Comparison of ENCODE assay signal across 11 mouse cellular contexts in the genomic region with DNA sequence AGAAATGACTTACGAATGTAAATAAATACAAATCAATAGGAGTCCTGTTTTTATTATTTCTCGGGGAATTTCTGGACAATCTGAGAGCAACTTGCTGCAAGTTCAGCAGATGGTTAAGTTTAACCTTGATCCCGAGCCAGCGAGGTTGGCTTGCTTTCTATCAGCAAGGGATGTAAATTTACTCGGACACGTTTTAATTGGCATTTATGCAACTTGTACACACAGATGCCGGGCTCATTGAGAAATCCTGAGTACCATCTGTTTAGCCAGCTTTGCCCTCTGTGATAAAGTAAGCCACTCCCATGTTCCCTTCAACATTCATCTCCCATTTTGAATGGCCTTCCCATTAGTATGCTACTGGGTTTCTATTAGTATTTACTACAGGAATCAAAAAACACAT.
A peak's percentile ranks its signal among the peaks of the same experiment; 100 is the strongest.
DNase-seq lines count a peak whose midpoint lies in the region; ATAC-seq lines count a peak whose summit lies in the region.
"Had no signal": no experiment of that assay in that cellular context is flagged by ENCODE, and none has a peak within 500 bp of the region (broad histone marks: within the 10 kb centered on the region; RNA-seq: fewer than 3 reads in every experiment).

No protein-coding gene starts in this region.

- H3K9ac ChIP-seq in neural tube, embryonic 11.5 days (ENCODE audit: low read length), result no peak overlapping the region
- H3K9ac ChIP-seq in hindbrain, embryonic 16.5 days (ENCODE audit: low read depth, low read length), result no peak overlapping the region
- no peak overlapping the region for H3K9ac ChIP-seq in neural tube, embryonic 14.5 days (replicated peaks; ENCODE audit: low read depth, low read length)
- H3K9ac ChIP-seq: liver, embryonic 14.5 days had no signal

- no peaks in the 10 kb centered on the region for H3K36me3 ChIP-seq in neural tube, embryonic 11.5 days (ENCODE audit: control insufficient read depth, insufficient read depth, low read length)
- H3K36me3 ChIP-seq in hindbrain, embryonic 16.5 days (ENCODE audit: control insufficient read depth, insufficient read depth, low read length), result no peaks in the 10 kb centered on the region
- H3K36me3 ChIP-seq in neural tube, embryonic 14.5 days (ENCODE audit: control insufficient read depth, insufficient read depth, low read length), result no peaks in the 10 kb centered on the region
- H3K36me3 ChIP-seq: G1E had no signal

- no peaks in the 10 kb centered on the region for H3K4me1 ChIP-seq in neural tube, embryonic 11.5 days (ENCODE audit: control insufficient read depth, insufficient read depth, low read length)
- H3K4me1 ChIP-seq in hindbrain, embryonic 16.5 days (ENCODE audit: control insufficient read depth, insufficient read depth, low read depth, low read length), result no peaks in the 10 kb centered on the region; the same call in 1 of the 2 replicates
- no peaks in the 10 kb centered on the region; the same call in 1 of the 2 replicates for H3K4me1 ChIP-seq in neural tube, embryonic 14.5 days (ENCODE audit: control insufficient read depth, insufficient read depth, low read length)

- peak; percentile 43 for DNase-seq in neural tube, embryonic 11.5 days (ENCODE audit: low spot score)
- no peak for DNase-seq in neural tube, embryonic 10.5 days (ENCODE audit: extremely low spot score, low spot score)
- peak; percentile 75 to 84 for DNase-seq in cerebellum, postnatal 14 days
- DNase-seq in MN1 (ENCODE audit: low spot score), result no peak
- no peak for DNase-seq in right cerebral cortex, postnatal 14 days
- no peak for DNase-seq in urinary bladder, postnatal 14 days (ENCODE audit: low spot score)
- DNase-seq: kidney, adult 2 months had no signal

- 49% methylated on average over 7 of the region's 7 CpGs for WGBS in neural tube, embryonic 11.5 days
- 17% methylated on average over 7 of the region's 7 CpGs for WGBS in hindbrain, embryonic 16.5 days
- 8% methylated on average over 7 of the region's 7 CpGs for WGBS in neural tube, embryonic 14.5 days

- H3K4me2 ChIP-seq in neural tube, embryonic 11.5 days (ENCODE audit: low read depth), result no peak overlapping the region
- H3K4me2 ChIP-seq in hindbrain, embryonic 16.5 days (ENCODE audit: low read length), result 0 out of 2 replicates have a peak overlapping the region, but pooled peaks have one; percentile 5
- H3K4me2 ChIP-seq in neural tube, embryonic 14.5 days (ENCODE audit: low read depth, low read length), result no peak overlapping the region

- no peak overlapping the region for H3K4me3 ChIP-seq in neural tube, embryonic 11.5 days (ENCODE audit: low read depth, low read length)
- no peak overlapping the region for H3K4me3 ChIP-seq in hindbrain, embryonic 16.5 days (ENCODE audit: low read length)
- H3K4me3 ChIP-seq in neural tube, embryonic 14.5 days (ENCODE audit: low read depth, low read length), result no peak overlapping the region

- H3K27me3 ChIP-seq in neural tube, embryonic 11.5 days (ENCODE audit: control insufficient read depth, insufficient read depth, low read length), result no peaks in the 10 kb centered on the region
- H3K27me3 ChIP-seq in hindbrain, embryonic 16.5 days (replicated peaks; ENCODE audit: control insufficient read depth, insufficient read depth, low read length), result no peaks in the 10 kb centered on the region
- no peaks in the 10 kb centered on the region for H3K27me3 ChIP-seq in neural tube, embryonic 14.5 days (ENCODE audit: control insufficient read depth, insufficient read depth, low read length)

- ATAC-seq in neural tube, embryonic 11.5 days (ENCODE audit: insufficient read depth, low FRiP score, low TSS enrichment), result peak; percentile 77
- ATAC-seq in hindbrain, embryonic 16.5 days, result peak; percentile 71; the same call in 1 of the 2 replicates
- peak; percentile 66 for ATAC-seq in neural tube, embryonic 14.5 days (ENCODE audit: low read depth)

- H3K27ac ChIP-seq in neural tube, embryonic 11.5 days (ENCODE audit: low read depth, low read length), result no peak overlapping the region
- no peak overlapping the region for H3K27ac ChIP-seq in hindbrain, embryonic 16.5 days (ENCODE audit: low read depth, low read length)
- H3K27ac ChIP-seq in neural tube, embryonic 14.5 days (ENCODE audit: low read depth, low read length), result no peak overlapping the region
- H3K27ac ChIP-seq: liver, embryonic 14.5 days had no signal

- H3K9me3 ChIP-seq in neural tube, embryonic 11.5 days (ENCODE audit: control insufficient read depth, low read length), result no peaks in the 10 kb centered on the region
- no peaks in the 10 kb centered on the region for H3K9me3 ChIP-seq in hindbrain, embryonic 16.5 days (ENCODE audit: control insufficient read depth, low read length)
- H3K9me3 ChIP-seq in neural tube, embryonic 14.5 days (ENCODE audit: control insufficient read depth, low read length), result no peaks in the 10 kb centered on the region

Comparison
In these comparisons a context has a peak if more than half of its experiments do, and no peak if none do; other contexts are left out.
1. DNase-seq: peak in neural tube, embryonic 11.5 days (single experiment) and cerebellum, postnatal 14 days (2 of 2); none in neural tube, embryonic 10.5 days (single experiment), MN1 (single experiment), right cerebral cortex, postnatal 14 days (single experiment) and urinary bladder, postnatal 14 days (single experiment).
2. Peak in every context shown above with its lines, with median percentiles within 50 percentile points of each other: ATAC-seq.